Mouse (Mus musculus): ENCODE data around the gene Tnp2.

Tnp2 gene

GRCm38 (mm10) chr16:10788866-10789265 is 406 bp upstream of the Tnp2 start:
- DNase-seq (ENCODE audit: low spot score in 2 of 2), result no peak

GRCm38 (mm10) chr16:10787548-10788058 is 857 bp downstream of the Tnp2 start:
- no peak for DNase-seq (ENCODE audit: low spot score in 2 of 2)

DNA sequence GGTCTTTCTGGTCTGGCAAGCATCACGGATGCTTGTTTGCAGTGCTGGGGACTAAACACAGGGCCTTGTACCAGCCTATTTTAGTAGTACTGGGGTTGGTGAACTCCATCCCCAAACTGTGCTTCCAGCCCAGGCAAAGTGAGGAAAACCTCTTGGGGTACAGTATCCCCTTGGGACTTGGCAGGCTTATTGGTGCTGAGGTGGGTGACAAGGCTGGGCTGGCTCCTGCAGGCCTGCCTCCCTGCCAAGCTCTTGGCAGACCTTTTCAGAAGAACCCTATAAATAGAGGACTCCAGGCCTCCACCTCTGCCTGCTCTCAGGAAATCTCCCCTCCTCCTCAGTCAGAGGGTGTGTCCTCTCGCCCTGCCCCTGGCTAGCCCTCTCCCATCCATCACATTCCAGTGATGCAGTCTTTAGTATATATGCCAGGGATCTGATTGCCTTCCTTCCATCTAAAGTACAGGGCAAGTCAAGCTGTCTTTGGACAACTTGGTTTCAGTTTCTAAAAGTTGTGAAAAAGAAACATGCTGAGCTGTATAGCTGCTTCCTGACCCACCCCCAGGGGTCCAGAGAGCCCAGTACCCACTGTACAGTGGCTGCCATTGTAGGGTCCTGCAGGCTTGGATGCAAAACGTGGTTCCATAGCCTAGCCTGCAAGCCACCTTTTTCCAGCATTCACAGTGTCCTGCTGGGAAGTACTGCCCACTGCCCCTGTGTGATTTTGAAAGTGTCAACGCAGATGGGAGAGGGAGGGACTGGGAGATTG is 1.5 kb downstream of the Tnp2 start:
- DNase-seq (ENCODE audit: low spot score in 2 of 2), result no peak

- peak; percentile 80 to 84 for DNase-seq (ENCODE audit: low spot score in 2 of 2)
These were observed 2.2 kb downstream of the Tnp2 start for GRCm38 (mm10) chr16:10786288-10786687.

DNA sequence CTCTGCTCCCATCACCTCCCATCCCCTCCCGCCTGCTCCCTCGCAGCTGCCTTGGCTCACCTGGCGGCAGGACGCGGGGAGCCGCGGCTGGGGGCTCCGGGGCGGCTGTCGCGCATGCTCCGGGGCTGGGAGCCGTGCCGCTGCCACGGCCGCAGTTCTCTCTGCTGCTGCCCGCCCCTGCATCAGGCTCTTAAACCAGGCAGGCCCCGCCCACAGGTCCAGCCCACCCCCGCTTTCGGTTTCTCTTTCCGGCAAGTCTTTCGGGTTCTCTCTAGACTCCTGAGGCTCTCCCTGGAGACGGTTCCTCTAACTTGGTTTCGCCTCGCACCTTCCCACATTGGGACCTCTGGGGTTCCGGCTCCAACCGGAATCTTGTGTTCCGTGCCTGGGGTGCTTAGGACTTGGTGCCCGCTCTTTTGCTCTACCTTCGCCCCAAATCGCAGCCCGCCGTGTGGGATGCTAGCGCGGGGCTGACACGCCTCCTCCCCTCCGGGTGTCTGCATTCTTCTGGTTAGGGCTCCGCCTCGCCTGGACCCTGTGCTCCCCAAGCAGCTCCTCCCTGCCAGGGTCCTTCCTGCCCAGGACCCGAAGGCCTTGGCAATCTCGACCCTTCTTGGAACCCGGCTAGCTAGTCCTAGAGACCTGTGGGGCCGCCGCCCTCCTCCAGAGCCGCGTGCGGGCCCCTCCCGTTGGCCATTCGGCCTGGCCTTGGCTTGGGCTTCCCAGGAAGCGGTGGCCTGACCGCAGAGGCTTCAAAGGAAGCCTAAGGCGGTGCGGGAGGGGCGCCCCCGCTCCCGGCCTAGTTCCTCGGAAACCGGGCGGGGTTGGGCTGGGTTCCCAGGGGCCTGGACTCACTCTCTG is 2.9 kb downstream of the Tnp2 start, which contains the start of gene Socs1:
Socs1 (minus strand) TSS at position 166 of the 861 bp plus-strand sequence.
- DNase-seq (ENCODE audit: low spot score in 2 of 2), result peak; percentile 88 to 90

DNA sequence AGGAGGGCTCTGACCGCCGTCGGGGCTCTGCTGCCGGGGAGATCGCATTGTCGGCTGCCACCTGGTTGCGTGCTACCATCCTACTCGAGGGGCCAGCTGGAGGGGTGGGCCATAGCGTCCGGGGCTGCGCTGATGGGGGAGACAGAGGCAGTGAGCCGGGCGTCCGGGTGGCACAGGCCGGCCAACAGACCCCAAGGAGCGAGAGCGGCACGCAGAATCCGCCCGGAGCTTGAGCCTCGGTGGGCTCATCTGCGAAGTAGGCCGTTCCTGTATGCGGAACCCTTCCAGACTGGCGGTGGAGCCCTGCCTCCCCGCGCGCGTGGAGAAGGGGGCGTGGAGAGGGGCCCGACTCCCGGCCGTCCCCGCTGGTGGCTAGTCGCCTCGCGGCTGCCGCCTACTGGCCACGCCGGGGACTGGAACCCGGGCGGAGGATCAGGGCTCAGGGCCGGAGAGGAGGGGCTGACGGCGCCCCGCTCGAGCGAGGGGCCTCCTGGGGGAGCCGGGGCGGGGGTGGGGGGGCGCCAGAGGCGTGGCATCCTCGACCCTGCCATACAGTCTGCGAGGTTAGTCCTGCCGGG is 3.6 kb downstream of the Tnp2 start:
- DNase-seq (ENCODE audit: low spot score in 2 of 2), result peak; percentile 93 to 94

DNA sequence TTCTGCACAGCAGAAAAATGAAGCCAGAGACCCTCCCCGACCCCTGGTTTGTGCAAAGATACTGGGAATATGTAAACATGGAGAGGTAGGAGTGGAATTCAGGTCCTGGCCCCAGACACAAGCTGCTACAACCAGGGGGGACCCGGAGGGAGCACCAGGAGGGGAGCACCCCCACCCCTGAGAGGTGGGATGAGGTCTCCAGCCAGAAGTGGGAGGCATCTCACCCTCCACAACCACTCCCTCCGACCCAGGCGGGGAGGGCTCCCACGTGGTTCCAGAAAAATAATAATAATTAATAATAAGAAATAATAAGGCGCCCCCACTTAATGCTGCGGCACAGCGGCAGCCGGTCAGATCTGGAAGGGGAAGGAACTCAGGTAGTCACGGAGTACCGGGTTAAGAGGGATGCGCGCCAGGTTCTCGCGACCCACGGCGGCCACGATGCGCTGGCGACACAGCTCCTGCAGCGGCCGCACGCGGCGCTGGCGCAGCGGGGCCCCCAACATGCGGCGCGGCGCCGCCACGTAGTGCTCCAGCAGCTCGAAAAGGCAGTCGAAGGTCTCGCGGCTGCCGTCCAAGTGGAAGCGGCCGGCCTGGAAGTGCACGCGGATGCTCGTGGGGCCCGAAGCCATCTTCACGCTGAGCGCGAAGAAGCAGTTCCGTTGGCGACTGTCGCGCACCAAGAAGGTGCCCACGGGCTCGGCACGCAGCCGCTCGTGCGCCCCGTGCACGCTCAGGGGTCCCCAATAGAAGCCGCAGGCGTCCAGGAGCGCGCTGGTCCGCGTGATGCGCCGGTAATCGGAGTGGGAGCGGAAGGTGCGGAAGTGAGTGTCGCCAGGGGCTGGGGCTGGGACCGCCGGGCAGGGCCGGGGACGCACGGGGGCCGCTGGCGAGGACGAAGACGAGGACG is 4.3 kb downstream of the Tnp2 start:
- peak; percentile 9 to 40 for DNase-seq (ENCODE audit: low spot score in 2 of 2)

GRCm38 (mm10) chr16:10783451-10783850 is 5.0 kb downstream of the Tnp2 start:
- no peak for DNase-seq (ENCODE audit: low spot score in 2 of 2)

DNA sequence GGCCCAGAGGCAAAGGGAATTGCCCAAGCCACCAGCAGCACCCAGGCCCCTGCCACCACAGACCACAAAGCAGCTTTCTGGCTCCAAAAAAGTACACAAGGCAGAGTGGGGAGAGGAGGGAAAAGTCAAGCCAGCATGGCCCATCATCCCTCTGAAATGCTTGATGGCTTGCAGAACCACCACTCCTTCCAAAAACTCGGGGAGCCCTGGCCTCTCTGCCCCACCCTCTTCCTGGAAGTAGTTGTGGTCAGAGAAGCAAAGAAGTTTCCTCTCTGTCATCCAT is 5.4 kb downstream of the Tnp2 start:
- peak; percentile 52 to 64 for DNase-seq (ENCODE audit: low spot score in 2 of 2)

GRCm38 (mm10) chr16:10782377-10783151 is 5.9 kb downstream of the Tnp2 start:
- DNase-seq (ENCODE audit: low spot score in 2 of 2), result peak; percentile 34 to 50

DNA sequence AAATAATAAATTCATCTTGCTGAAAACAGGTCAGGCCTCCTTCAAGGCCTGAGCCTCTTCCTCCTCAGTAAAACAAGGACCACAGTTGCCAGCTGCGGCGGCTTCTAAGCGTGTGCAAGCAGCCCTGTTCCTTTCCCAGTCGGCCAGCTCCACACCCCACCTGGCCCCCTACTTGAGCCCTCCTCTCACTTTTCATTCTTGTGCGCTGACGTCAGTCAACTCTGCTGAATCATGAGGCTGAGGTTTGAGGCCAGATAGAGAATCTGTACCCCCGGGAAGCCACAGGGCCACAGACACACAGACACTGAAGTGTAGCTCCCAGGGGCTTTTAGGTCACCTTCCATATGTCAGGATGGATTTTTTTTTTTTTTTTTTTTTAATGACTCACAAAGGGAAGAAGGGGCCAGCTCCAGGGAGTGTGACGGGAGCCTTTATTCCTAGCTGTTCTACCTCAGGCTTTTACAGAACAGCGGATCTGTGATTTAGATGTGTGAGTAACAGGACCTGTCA is 6.5 kb downstream of the Tnp2 start:
- peak; percentile 43 to 53 for DNase-seq (ENCODE audit: low spot score in 2 of 2)

DNA sequence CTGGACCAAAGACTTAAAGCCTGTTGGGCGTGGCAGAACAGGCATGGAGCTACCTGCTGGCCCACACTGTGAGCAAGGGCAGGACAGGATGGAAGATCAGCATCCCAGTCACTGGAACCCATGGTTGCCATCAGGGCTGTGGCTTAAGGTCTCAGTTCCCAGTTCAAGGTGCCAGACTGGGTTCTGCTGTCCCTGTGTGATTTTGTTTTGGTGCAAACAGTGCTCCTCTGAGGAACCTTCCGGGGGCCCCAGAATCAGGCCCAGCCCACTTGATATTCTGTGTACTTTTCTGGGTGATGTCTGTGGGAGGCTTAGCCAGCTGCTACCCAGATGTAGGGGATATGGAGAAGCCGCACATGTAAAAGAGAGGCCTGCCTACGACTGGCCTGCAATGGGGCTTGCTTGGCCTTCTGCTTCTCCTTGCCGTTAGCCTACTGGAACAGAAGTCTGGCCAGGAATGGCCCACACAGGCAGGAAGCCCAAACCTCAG is 7.8 kb downstream of the Tnp2 start:
- DNase-seq (ENCODE audit: low spot score in 2 of 2), result no peak

DNA sequence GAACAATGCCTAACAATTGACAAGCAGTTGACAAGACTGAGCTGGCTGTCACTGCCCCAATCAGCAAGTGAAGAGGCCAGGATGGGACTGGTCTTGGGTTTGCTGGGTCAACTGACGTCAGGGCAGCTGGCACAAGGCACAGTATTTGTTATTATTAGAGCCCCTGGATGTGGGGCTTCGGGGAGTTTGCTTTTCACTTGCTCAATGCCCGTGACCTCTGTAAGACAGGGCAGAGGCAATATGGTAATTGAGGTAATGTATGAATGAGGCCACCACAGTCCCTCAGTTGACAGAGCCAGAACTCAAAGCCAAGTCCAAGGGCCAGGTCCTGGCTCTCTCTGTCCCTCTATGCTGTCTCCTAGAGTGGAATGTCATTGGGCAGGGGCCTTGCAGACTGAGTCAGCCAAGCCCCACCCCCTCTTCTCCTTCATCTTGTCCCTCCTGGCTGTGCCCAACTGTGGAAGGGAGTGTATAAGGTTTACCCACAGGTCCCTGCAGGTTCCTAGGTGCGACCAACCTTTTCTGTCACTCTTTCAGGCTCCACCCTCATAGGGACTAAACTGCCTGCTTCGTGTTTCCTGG is 10.8 kb downstream of the Tnp2 start:
- no peak for DNase-seq (ENCODE audit: low spot score in 2 of 2)

GRCm38 (mm10) chr16:10776322-10776721 is 12.1 kb downstream of the Tnp2 start:
- DNase-seq (ENCODE audit: low spot score in 2 of 2), result no peak

DNA sequence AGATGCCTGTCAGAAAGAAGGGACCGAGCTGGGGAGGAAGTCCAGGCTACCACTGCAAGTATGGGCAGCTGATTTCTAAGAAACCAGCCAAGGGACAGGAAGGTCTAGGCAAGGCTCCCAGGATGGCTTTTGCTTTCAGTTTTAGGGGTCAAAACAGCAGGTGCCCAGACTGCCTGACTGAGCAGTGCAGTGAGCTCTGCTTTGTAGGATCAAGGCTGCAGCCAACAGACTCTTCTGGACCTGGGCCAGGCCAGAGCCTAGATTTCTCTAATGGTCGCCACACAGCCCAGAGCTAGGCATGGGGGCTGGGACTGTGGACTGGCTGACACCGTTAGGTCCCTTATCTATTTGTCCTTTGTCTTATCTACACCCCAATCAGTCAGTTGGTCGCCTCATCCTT is 13.7 kb downstream of the Tnp2 start:
- DNase-seq (ENCODE audit: low spot score in 2 of 2), result peak; percentile 28 to 50

GRCm38 (mm10) chr16:10773543-10773942 is 14.9 kb downstream of the Tnp2 start:
- no peak for DNase-seq (ENCODE audit: low spot score in 2 of 2)

DNA sequence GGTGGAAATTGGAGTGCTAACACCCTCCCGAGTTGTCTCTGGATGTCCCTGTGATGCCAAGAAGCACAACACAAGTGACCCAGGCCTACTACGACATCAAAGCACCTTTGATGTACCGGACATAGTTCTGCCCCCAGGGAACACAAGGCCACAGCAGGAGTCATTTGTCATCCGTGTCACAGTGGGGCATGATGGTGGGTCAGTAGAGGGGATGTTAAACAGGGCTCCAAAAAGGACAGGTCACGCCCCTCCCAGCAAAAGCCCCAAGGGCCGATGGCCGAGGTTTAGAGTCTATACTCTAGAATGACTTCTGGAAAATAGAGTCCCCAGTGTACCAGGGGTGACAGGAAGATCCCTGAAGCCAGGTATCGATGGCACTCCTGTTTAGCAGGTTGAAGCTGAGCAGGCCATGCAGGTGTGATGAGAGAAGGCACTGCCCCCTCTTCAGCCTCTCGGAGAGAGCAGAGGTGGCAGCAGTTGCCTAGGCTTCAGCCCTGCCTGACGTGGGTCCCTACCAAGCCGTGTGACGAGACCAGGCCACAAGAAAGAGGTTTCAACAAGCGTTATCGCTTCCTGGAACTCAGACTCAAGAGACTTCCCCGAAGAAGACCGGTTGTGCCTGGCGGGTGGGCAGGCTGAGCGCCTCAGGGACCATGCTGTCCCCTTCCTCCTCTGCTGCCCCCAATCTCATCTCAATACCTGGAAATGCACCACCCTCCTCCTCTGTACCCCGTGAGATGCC is 16.5 kb downstream of the Tnp2 start:
- DNase-seq (ENCODE audit: low spot score in 2 of 2), result peak; percentile 78 to 84

DNA sequence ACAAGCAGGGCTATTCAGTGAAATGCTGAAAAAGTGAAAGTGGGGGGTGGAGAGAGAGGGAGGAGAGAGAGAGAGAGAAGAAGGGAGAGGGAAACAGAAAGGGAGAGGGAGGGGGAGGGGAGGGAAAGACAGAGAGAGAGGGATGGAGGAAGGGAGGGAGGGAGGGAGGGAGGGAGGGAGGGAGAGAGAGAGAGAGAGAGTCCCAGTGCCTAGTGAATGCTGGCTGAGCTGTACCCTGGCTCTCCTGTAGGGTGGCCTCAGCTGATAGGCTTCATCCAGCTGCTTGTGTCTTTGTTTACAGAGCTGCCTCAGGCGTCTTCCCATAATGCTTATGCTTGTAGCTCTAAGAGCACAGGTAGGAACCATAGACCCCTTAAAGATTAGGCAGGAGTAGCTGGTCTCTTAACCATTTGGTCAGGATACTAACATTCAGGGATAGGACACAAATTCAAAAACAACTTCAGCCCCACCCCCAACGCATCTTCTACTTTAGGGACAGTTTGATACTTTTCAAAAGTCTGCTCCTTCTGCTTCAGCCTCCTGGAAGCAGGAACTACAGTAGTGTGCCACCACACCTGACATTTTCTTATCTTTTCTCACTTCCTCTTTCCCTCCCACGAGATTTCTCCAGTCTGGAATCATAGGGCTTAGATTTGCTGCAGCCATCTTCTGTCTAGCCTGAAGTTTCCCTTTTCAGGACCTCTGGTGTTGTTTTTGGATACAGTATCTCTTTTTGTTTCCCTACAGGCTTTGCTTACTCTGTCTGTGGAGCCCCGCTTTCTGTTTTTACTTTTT is 17.7 kb downstream of the Tnp2 start:
- DNase-seq (ENCODE audit: low spot score in 2 of 2), result no peak

All from natural killer cell, adult 2 months (primary cell).